Mouse (Mus musculus): ENCODE data around the gene Fshr. TPM values are rescaled to one million over a fixed set of nuclear protein-coding genes. Genes with fewer than 3 reads are reported as not detected.
"Not testable (repeated sequence)": the region's sequence is repeated elsewhere in the genome, so short reads cannot be mapped to it uniquely, and the experiment has no call there.

Fshr gene
- not detected in 2 replicates for polyA plus RNA-seq (2015; fragmentation: Nextera tagmentation; extraction: Ambion mirVana)

DNA sequence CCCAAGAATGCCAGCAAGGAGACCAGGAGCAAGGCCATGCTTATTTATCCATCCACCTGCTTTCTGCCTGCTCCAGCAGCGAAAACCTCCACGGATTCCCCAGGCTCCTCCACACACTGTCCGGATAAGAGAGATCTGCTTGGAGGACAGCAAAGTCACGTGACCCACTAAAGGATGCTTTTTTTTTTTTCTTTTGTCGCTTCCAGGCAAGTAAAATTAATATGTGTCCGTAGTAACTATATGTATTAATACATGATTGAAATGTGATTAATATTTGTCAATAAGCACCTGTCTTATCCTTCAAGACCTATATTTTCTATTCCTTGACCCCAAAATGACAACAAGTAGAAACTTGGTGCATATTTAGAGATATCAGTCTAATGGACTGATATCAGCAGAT is at the start of gene Fshr:
Fshr (minus strand) TSS at position 101 of the 400 bp plus-strand sequence.
- no peak for ATAC-seq
- no peak within 1 kb of the TSS for H3K27ac ChIP-seq
- no peaks in the 10 kb centered on the region for H3K9me3 ChIP-seq (replicated peaks)
- H3K4me3 ChIP-seq, result no peak within 1 kb of the TSS
- H3K27me3 ChIP-seq, result no peaks in the 10 kb centered on the region
- H3K4me1 ChIP-seq, result no peaks in the 10 kb centered on the region
- no peak within 1 kb of the TSS for H3K9ac ChIP-seq
- no peaks in the 10 kb centered on the region for H3K36me3 ChIP-seq (ENCODE audit: poor library complexity, severe bottlenecking)
- 92% methylated on average over 6 of the region's 6 CpGs for WGBS
- H3K4me2 ChIP-seq, result no peak within 1 kb of the TSS

GRCm38 (mm10) chr17:89202181-89202580 is 1.7 kb upstream of the Fshr start:
- Histone ChIP-seq H3K4me1 (no peaks in the 10 kb centered on the region), H3K27ac (no peak overlapping the region), H3K4me2 (no peak overlapping the region), H3K36me3 (ENCODE audit: poor library complexity, severe bottlenecking) (no peaks in the 10 kb centered on the region), H3K4me3 (no peak overlapping the region), H3K9ac (no peak overlapping the region), H3K9me3 (replicated peaks) (no peaks in the 10 kb centered on the region), H3K27me3 (no peaks in the 10 kb centered on the region)
- 81% methylated on average over 6 of the region's 6 CpGs for WGBS
- ATAC-seq, result no peak

DNA sequence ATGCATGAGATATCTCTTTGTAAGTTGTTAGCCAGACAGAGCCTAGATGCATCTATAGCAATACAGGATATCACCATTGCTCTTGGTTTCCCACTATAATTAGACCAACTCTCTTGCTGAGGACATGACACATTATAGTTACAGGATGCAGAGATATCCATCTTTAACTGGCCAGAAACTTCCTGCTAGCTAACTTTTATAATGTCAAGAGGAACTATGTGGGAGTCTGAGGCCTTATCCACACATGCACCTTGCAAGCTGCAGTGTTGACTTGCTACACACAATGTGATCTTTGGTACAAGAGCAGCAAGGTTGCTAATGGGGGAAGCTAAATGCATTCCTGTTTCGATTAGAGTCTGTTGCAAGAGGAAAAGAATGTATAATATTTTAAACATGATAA is 26.9 kb downstream of the Fshr start:
- Histone ChIP-seq H3K36me3 (ENCODE audit: poor library complexity, severe bottlenecking) (no peaks in the 10 kb centered on the region), H3K4me2 (no peak overlapping the region), H3K27ac (no peak overlapping the region), H3K4me3 (no peak overlapping the region), H3K4me1 (no peaks in the 10 kb centered on the region), H3K9ac (no peak overlapping the region), H3K27me3 (no peaks in the 10 kb centered on the region), H3K9me3 (replicated peaks) (no peaks in the 10 kb centered on the region)
- ATAC-seq, result no peak
- 86% methylated on average over 1 of the region's 1 CpGs for WGBS

DNA sequence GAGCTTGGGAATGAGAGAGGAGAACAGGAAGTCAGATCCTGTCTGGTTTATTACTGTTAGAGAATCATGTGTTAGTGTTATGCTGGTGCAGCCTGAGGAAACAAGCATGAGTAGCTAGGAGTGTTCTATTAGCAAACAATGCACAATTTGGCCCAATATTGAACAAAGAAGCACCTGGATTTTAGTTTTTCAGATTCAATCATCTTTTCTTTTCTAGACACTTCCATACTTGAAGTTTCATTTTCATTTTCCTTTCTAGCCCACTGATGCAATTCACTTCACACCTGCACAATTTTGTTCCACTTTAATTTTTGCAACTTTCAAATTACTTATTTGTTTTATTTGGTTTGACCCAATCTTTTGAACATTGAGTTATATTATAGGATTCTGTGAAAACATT is 35.7 kb downstream of the Fshr start:
- no peaks in the 10 kb centered on the region for H3K9me3 ChIP-seq (replicated peaks)
- H3K4me3 ChIP-seq, result no peak overlapping the region
- no peak for ATAC-seq
- H3K27me3 ChIP-seq, result no peaks in the 10 kb centered on the region
- H3K9ac ChIP-seq, result no peak overlapping the region
- H3K36me3 ChIP-seq (ENCODE audit: poor library complexity, severe bottlenecking), result no peaks in the 10 kb centered on the region
- H3K4me1 ChIP-seq, result no peaks in the 10 kb centered on the region
- no peak overlapping the region for H3K27ac ChIP-seq
- no peak overlapping the region for H3K4me2 ChIP-seq

DNA sequence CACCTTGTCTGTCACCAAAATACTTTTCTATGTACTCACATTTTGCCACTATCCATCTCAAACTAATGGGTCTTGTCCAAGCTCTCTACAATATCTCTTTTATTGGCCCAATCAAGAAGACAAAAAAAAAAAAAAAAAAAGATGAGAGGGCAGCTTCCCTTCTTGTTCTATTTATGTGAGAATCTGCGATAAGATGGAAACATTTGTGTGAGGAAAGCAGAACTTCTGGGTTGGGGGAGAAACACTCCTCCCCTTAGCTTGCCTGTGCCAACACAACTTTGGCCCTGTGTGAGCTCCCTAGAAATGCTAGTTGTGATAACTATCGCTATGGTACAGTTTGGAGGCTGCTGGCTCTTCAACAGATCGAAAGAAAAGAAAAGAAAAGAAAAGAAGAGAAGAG is 38.0 kb downstream of the Fshr start:
- H3K4me1 ChIP-seq, result no peaks in the 10 kb centered on the region
- WGBS, result 90% methylated on average over 3 of the region's 3 CpGs
- H3K27me3 ChIP-seq, result no peaks in the 10 kb centered on the region
- H3K4me3 ChIP-seq, result no peak overlapping the region
- no peaks in the 10 kb centered on the region for H3K36me3 ChIP-seq (ENCODE audit: poor library complexity, severe bottlenecking)
- H3K9me3 ChIP-seq (replicated peaks), result no peaks in the 10 kb centered on the region
- H3K4me2 ChIP-seq, result no peak overlapping the region
- no peak for ATAC-seq
- no peak overlapping the region for H3K27ac ChIP-seq
- no peak overlapping the region for H3K9ac ChIP-seq

GRCm38 (mm10) chr17:89159343-89159742 is 41.1 kb downstream of the Fshr start:
- 89% methylated on average over 3 of the region's 3 CpGs for WGBS

GRCm38 (mm10) chr17:89144806-89145205 is 55.7 kb downstream of the Fshr start:
- Histone ChIP-seq H3K4me3 (no peak overlapping the region), H3K27me3 (no peaks in the 10 kb centered on the region), H3K9me3 (replicated peaks) (no peaks in the 10 kb centered on the region), H3K9ac (no peak overlapping the region), H3K27ac (no peak overlapping the region), H3K4me1 (no peaks in the 10 kb centered on the region), H3K36me3 (ENCODE audit: poor library complexity, severe bottlenecking) (no peaks in the 10 kb centered on the region), H3K4me2 (no peak overlapping the region)
- no peak for ATAC-seq
- WGBS, result 88% methylated on average over 6 of the region's 6 CpGs

More at GRCm38 (mm10) chr17:89159343-89159742, 41.1 kb downstream of the Fshr start:
- not testable (repeated sequence) for H3K27ac ChIP-seq; H3K9ac ChIP-seq; H3K4me1 ChIP-seq; ATAC-seq; H3K4me2 ChIP-seq; H3K27me3 ChIP-seq; H3K9me3 ChIP-seq (replicated peaks); H3K4me3 ChIP-seq; H3K36me3 ChIP-seq (ENCODE audit: poor library complexity, severe bottlenecking)

DNA sequence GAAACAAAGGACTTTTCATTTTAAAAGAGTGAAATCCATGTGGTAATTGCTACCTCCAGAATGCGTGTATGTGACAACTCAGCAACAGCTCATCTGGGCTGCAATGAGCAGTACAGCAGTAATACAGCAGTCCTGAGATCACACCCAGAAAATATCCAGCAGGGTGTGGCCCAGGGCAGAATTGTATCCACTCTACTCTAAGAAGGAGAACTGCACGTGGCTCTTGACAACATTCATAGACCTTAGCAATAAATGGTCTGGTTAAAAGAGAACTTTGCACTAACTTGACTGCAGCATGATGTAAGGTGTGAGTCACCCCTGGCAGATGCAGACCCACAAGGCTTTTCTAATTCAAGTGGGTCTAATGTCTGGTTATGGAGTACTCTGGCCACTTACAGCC is 80.5 kb downstream of the Fshr start:
- 68% methylated on average over 2 of the region's 2 CpGs for WGBS
- no peak for ATAC-seq

DNA sequence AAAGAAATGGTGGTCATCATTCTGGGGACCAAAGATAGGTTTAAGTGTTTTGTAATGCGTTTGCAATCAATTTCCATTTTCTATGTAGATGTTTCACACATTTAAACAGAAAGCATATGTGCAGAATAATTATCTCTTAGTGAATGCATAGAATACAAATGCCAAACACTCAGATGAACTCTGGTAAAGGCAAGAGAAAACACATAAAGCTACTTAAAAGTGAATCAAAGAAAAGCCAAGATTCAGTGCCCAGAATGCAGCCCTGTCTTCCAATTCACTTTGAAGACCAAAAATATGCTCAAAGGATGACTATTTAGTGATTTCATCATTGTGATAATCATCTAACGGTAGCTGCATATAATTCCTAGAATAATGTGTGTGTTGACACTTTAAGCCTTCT is 81.2 kb downstream of the Fshr start:
- Histone ChIP-seq H3K9me3 (replicated peaks) (no peaks in the 10 kb centered on the region), H3K27ac (no peak overlapping the region), H3K4me3 (no peak overlapping the region), H3K9ac (no peak overlapping the region), H3K4me1 (0 out of 2 replicates have a peak, but pooled peaks cover 3% of the 10 kb centered on the region), H3K27me3 (no peaks in the 10 kb centered on the region), H3K4me2 (no peak overlapping the region), H3K36me3 (ENCODE audit: poor library complexity, severe bottlenecking) (no peaks in the 10 kb centered on the region)
- 54% methylated on average over 2 of the region's 2 CpGs for WGBS
- no peak for ATAC-seq

More for the DNA sequence above, 80.5 kb downstream of the Fshr start:
- H3K27ac ChIP-seq, result no peak overlapping the region
- H3K27me3 ChIP-seq, result no peaks in the 10 kb centered on the region
- no peaks in the 10 kb centered on the region for H3K36me3 ChIP-seq (ENCODE audit: poor library complexity, severe bottlenecking)
- H3K9ac ChIP-seq, result no peak overlapping the region
- H3K4me2 ChIP-seq, result no peak overlapping the region
- H3K4me3 ChIP-seq, result no peak overlapping the region
- H3K9me3 ChIP-seq (replicated peaks), result no peaks in the 10 kb centered on the region
- 0 out of 2 replicates have a peak, but pooled peaks cover 3% of the 10 kb centered on the region for H3K4me1 ChIP-seq

GRCm38 (mm10) chr17:89113944-89114343 is 86.5 kb downstream of the Fshr start:
- no peak overlapping the region for H3K27ac ChIP-seq
- no peak overlapping the region for H3K4me3 ChIP-seq
- H3K36me3 ChIP-seq (ENCODE audit: poor library complexity, severe bottlenecking), result no peaks in the 10 kb centered on the region
- no peak overlapping the region for H3K4me2 ChIP-seq
- H3K9me3 ChIP-seq (replicated peaks), result no peaks in the 10 kb centered on the region
- H3K27me3 ChIP-seq, result no peaks in the 10 kb centered on the region
- 0 out of 2 replicates have a peak, but pooled peaks cover 2% of the 10 kb centered on the region for H3K4me1 ChIP-seq
- no peak overlapping the region for H3K9ac ChIP-seq
- ATAC-seq, result no peak

GRCm38 (mm10) chr17:89100719-89101350 is 99.6 kb downstream of the Fshr start:
- Histone ChIP-seq H3K4me2 (no peak overlapping the region), H3K4me3 (no peak overlapping the region), H3K27me3 (no peaks in the 10 kb centered on the region), H3K9me3 (replicated peaks) (no peaks in the 10 kb centered on the region), H3K4me1 (no peaks in the 10 kb centered on the region), H3K36me3 (ENCODE audit: poor library complexity, severe bottlenecking) (no peaks in the 10 kb centered on the region), H3K27ac (no peak overlapping the region), H3K9ac (no peak overlapping the region)
- WGBS, result 91% methylated on average over 5 of the region's 5 CpGs
- ATAC-seq, result no peak

DNA sequence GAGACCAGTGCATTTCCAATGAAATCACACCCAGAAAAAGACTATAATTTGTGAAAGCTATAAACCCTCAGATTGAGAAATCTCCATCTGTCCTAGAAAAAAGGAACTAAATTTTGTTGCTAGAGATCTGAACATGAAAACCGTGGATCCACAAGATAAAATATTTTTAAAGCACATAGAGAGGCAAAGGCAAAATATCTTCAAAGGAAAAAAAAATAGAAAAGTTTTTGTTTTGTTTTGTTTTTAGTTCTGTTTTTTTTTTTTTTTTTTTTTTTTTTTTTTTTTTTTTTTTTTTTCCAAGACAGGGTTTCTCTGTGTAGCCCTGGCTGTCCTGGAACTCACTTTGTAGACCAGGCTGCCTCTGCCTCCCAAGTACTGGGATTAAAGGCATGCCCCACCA is 100.7 kb downstream of the Fshr start:
- H3K36me3 ChIP-seq (ENCODE audit: poor library complexity, severe bottlenecking); H3K4me3 ChIP-seq; H3K4me1 ChIP-seq; H3K4me2 ChIP-seq; H3K9me3 ChIP-seq (replicated peaks); H3K9ac ChIP-seq; ATAC-seq; H3K27me3 ChIP-seq; H3K27ac ChIP-seq: not testable (repeated sequence)
- WGBS, result 92% methylated on average over 1 of the region's 1 CpGs
